8 mouse cellular contexts compared by ENCODE assay signal in the genomic region with DNA sequence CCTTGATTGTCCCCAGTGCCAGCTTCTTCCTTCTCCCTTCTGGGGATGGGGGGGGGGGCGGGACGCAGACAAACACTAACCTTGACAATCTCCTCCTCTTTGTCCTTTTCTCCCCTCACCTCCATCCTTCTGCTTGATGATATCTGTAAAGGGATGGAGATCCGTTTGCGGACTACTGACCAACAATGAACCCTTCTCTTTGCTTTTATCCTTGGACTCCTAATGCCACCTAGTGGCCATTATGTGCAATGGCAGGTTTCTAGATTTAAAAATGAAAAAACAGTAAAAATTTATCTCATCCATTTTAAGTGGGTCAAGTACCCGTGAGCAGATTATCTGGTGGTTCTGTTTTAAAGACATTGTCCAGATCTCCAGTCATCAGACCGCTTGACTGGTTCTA. TPM values are rescaled to one million over a fixed set of nuclear protein-coding genes. Genes with fewer than 3 reads are reported as not detected.
A peak's percentile ranks its signal among the peaks of the same experiment; 100 is the strongest.
DNase-seq lines count a peak whose midpoint lies in the region; ATAC-seq lines count a peak whose summit lies in the region.

No protein-coding gene starts in this region.

- peaks cover 13% of the 10 kb centered on the region for H3K4me1 ChIP-seq in hindbrain, embryonic 14.5 days (replicated peaks; ENCODE audit: control insufficient read depth, insufficient read depth, low read length)

- H3K4me3 ChIP-seq in hindbrain, embryonic 14.5 days (replicated peaks; ENCODE audit: low read length): peak overlapping the region; percentile 2; the same call in 1 of the 2 replicates

- H3K4me2 ChIP-seq in hindbrain, embryonic 14.5 days (replicated peaks): peak overlapping the region; percentile 39

- DNase-seq in kidney, adult 9 months: peak; percentile 26
- DNase-seq in kidney, postnatal 25 days: no peak
- DNase-seq in brain, adult 2 months (ENCODE audit: low read depth, low spot score): peak; percentile 73
- DNase-seq in hindbrain, embryonic 14.5 days (ENCODE audit: low spot score): peak; percentile 71
- peak; percentile 64 for DNase-seq in naive thymus-derived CD4-positive, alpha-beta T cell, adult 2 months (ENCODE audit: low read depth)
- DNase-seq in gastrocnemius, postnatal 25 days: no peak
- no peak for DNase-seq in adrenal gland, postnatal 14 days
- no peak for DNase-seq in gastrocnemius, postnatal 14 days

- peak overlapping the region; percentile 42 for H3K9ac ChIP-seq in hindbrain, embryonic 14.5 days

- intact Hi-C loops in gastrocnemius, postnatal 14 days (cut with DNase I; ENCODE audit: low total_unique reads): no loop called here

- 3% methylated on average over 6 of the region's 6 CpGs for WGBS in hindbrain, embryonic 14.5 days

- H3K36me3 ChIP-seq in hindbrain, embryonic 14.5 days (replicated peaks; ENCODE audit: control insufficient read depth, insufficient read depth): no peaks in the 10 kb centered on the region

- no peak for ATAC-seq in hindbrain, embryonic 14.5 days (ENCODE audit: low FRiP score)

- no peak overlapping the region for H3K27ac ChIP-seq in hindbrain, embryonic 14.5 days

- H3K9me3 ChIP-seq in hindbrain, embryonic 14.5 days (ENCODE audit: control insufficient read depth, low read length): no peaks in the 10 kb centered on the region

- H3K27me3 ChIP-seq in hindbrain, embryonic 14.5 days (ENCODE audit: control insufficient read depth, insufficient read depth, low read length): no peaks in the 10 kb centered on the region

RNA-seq across cellular contexts. Expression of a gene that starts 3.5 kb away (rescaled TPM):
- polyA plus RNA-seq in hindbrain, embryonic 14.5 days (2014; fragmentation: Nextera tagmentation; extraction: Ambion mirVana): 11.8 and 12.5 TPM in 2 replicates
- total RNA-seq in gastrocnemius, postnatal 25 days (2021): under 1 TPM; 0.49 to 0.75 TPM
- 1.6 and 2.6 TPM in 2 replicates for total RNA-seq in adrenal gland, postnatal 14 days (2021)
- total RNA-seq in gastrocnemius, postnatal 14 days (2021): 1 to 10 TPM in 1 of 2 experiments, under 1 TPM in 1; 0.84 to 1.2 TPM

RNA-seq across cellular contexts. Expression of a gene that starts 11.3 kb away (rescaled TPM):
- 23.5 and 27.2 TPM in 2 replicates for polyA plus RNA-seq in hindbrain, embryonic 14.5 days (2014; fragmentation: Nextera tagmentation; extraction: Ambion mirVana)
- 10 to 100 TPM; 27.7 to 28.1 TPM for total RNA-seq in gastrocnemius, postnatal 25 days (2021)
- 25.3 and 29.6 TPM in 2 replicates for total RNA-seq in adrenal gland, postnatal 14 days (2021)
- 10 to 100 TPM; 15.9 to 16.6 TPM for total RNA-seq in gastrocnemius, postnatal 14 days (2021)

RNA-seq across cellular contexts. Expression of a gene that starts 32.0 kb away (rescaled TPM):
- 98.6 and 100 TPM in 2 replicates for polyA plus RNA-seq in hindbrain, embryonic 14.5 days (2014; fragmentation: Nextera tagmentation; extraction: Ambion mirVana)
- not detected for total RNA-seq in gastrocnemius, postnatal 25 days (2021)
- total RNA-seq in adrenal gland, postnatal 14 days (2021): 0.26 and 0.83 TPM in 2 replicates
- not detected for total RNA-seq in gastrocnemius, postnatal 14 days (2021)

RNA-seq across cellular contexts. Expression of a gene that starts 45.5 kb away (rescaled TPM):
- 92.5 and 99.3 TPM in 2 replicates for polyA plus RNA-seq in hindbrain, embryonic 14.5 days (2014; fragmentation: Nextera tagmentation; extraction: Ambion mirVana)
- total RNA-seq in gastrocnemius, postnatal 25 days (2021): 1 to 10 TPM; 5.0 to 6.2 TPM
- 12.5 and 16.0 TPM in 2 replicates for total RNA-seq in adrenal gland, postnatal 14 days (2021)
- total RNA-seq in gastrocnemius, postnatal 14 days (2021): 1 to 10 TPM; 5.6 to 6.2 TPM

Comparison
In these comparisons a context has a peak if more than half of its experiments do, and no peak if none do; other contexts are left out.
1. DNase-seq: peak in kidney, adult 9 months (single experiment), brain, adult 2 months (single experiment), hindbrain, embryonic 14.5 days (single experiment) and naive thymus-derived CD4-positive, alpha-beta T cell, adult 2 months (single experiment); none in kidney, postnatal 25 days (0 of 2), gastrocnemius, postnatal 25 days (single experiment), adrenal gland, postnatal 14 days (single experiment) and gastrocnemius, postnatal 14 days (single experiment).